Mouse (Mus musculus) midbrain, postnatal 0 days (tissue): Measurements from ENCODE around the gene Timm13. TPM values are rescaled to one million over a fixed set of nuclear protein-coding genes. Genes with fewer than 3 reads are reported as not detected.

Source experiments
- ATAC-seq: fragments of 200-750 bp; cut with Nextera tagmentation; 2 replicates; pipeline ENCODE4 v1.8.0; 2017; ENCODE audit warnings: moderate number of reproducible peaks, mild to moderate bottlenecking, moderate TSS enrichment, moderate library complexity; ENCODE audit not compliant: low FRiP score
- DNase-seq: peaks from one replicate; pipeline ENCODE4 v3.0.0-alpha.2; 2015; ENCODE audit warnings: low spot score
- H3K27ac ChIP-seq: fragments of 300-500 bp; sonication (generic); 2 replicates; pipeline ENCODE4 v1.5.1; 2014; ENCODE audit warnings: low read depth, mild to moderate bottlenecking, low read length, mixed read lengths
- H3K27me3 ChIP-seq: fragments of 300-500 bp; sonication (generic); 2 replicates; pipeline ENCODE4 v1.6.1; 2014; ENCODE audit warnings: low read length, control low read depth, mixed read lengths; ENCODE audit not compliant: insufficient read depth
- H3K36me3 ChIP-seq: fragments of 300-500 bp; sonication (generic); 2 replicates; pipeline ENCODE4 v1.6.1; 2014; ENCODE audit warnings: low read length, control low read depth, mixed read lengths; ENCODE audit not compliant: insufficient read depth
- H3K4me1 ChIP-seq: fragments of 300-500 bp; sonication (generic); 2 replicates; pipeline ENCODE4 v1.6.1; 2014; ENCODE audit warnings: mild to moderate bottlenecking, control low read depth, antibody characterized with exemption, low read length, mixed read lengths; ENCODE audit not compliant: insufficient read depth
- H3K4me2 ChIP-seq: fragments of 300-500 bp; sonication (generic); 2 replicates; pipeline ENCODE4 v1.6.1; 2014; ENCODE audit warnings: low read depth, mild to moderate bottlenecking, low read length, mixed read lengths; ENCODE audit not compliant: poor library complexity, severe bottlenecking
- H3K4me3 ChIP-seq: fragments of 300-500 bp; sonication (generic); 2 replicates; pipeline ENCODE4 v1.5.1; 2014; ENCODE audit warnings: low read depth, mild to moderate bottlenecking, low read length, moderate library complexity
- H3K9ac ChIP-seq: fragments of 300-500 bp; sonication (generic); replicated peaks from 2 replicates; pipeline ENCODE4 v1.6.1; 2014; ENCODE audit warnings: mild to moderate bottlenecking, low read length, moderate library complexity, mixed read lengths; ENCODE audit not compliant: poor library complexity, severe bottlenecking
- H3K9me3 ChIP-seq: fragments of 300-500 bp; sonication (generic); 2 replicates; pipeline ENCODE4 v1.6.1; 2016; ENCODE audit warnings: low read length, control low read depth
- CTCF ChIP-seq: IDR thresholded peaks from 2 replicates; pipeline ENCODE4 v1.5.1; 2016; ENCODE audit warnings: antibody characterized with exemption, mild to moderate bottlenecking
- whole genome bisulfite sequencing: fragments of 180-500 bp; shearing (Covaris S2); extraction: QIAGEN DNeasy Blood & Tissue Kit; methylation state at CpG from one replicate; pipeline ENCODE4 v1.1.7; 2014; 5-methylcytosine and 5-hydroxymethylcytosine counted together
- polyA plus RNA-seq: library from polyadenylated mRNA; unstranded; fragments of >200 nt; fragmentation: Nextera tagmentation; extraction: Ambion mirVana; gene quantifications from 2 replicates; pipeline ENCODE4 v1.2.1, GENCODE M21; 2015
- total RNA-seq: library from RNA; depleted of rRNA; stranded (reverse); fragments of >200 nt; gene quantifications from 2 replicates; pipeline ENCODE4 v1.2.3, GENCODE M21; 2014

Gene Timm13
- total and polyA plus RNA-seq, 2 experiments from 2014 or later, result 267 to 362 TPM

GRCm38 (mm10) chr10:80914253-80914656 is 13.5 kb upstream of the Timm13 start:
- DNase-seq, result no peak
- H3K36me3 ChIP-seq, result peaks cover 25% of the 10 kb centered on the region
- H3K9me3 ChIP-seq, result no peaks in the 10 kb centered on the region
- WGBS, result 98% methylated on average over 5 of the region's 5 CpGs
- TF ChIP-seq CTCF, result no peak
- H3K27me3 ChIP-seq, result no peaks in the 10 kb centered on the region
- H3K27ac ChIP-seq, result no peak overlapping the region
- H3K4me2 ChIP-seq, result no peak overlapping the region
- H3K9ac ChIP-seq, result no peak overlapping the region; the same call in 1 of the 2 replicates
- no peak overlapping the region for H3K4me3 ChIP-seq
- ATAC-seq, result no peak
- no peaks in the 10 kb centered on the region; the same call in 1 of the 2 replicates for H3K4me1 ChIP-seq

GRCm38 (mm10) chr10:80913364-80914011 is 12.7 kb upstream of the Timm13 start:
- no peak for TF ChIP-seq CTCF
- WGBS, result 91% methylated on average over 7 of the region's 8 CpGs
- no peak overlapping the region; the same call in 1 of the 2 replicates for H3K9ac ChIP-seq
- no peak overlapping the region for H3K4me3 ChIP-seq
- no peaks in the 10 kb centered on the region; the same call in 1 of the 2 replicates for H3K4me1 ChIP-seq
- DNase-seq (no peak), ATAC-seq (no peak)
- peaks cover 33% of the 10 kb centered on the region for H3K36me3 ChIP-seq
- H3K27me3 ChIP-seq, result no peaks in the 10 kb centered on the region
- H3K9me3 ChIP-seq, result no peaks in the 10 kb centered on the region
- no peak overlapping the region for H3K27ac ChIP-seq
- H3K4me2 ChIP-seq, result no peak overlapping the region

- H3K36me3 ChIP-seq, result peaks cover 47% of the 10 kb centered on the region
Observed at GRCm38 (mm10) chr10:80911891-80912290, 11.1 kb upstream of the Timm13 start.

GRCm38 (mm10) chr10:80911354-80911753 is 10.6 kb upstream of the Timm13 start:
- WGBS, result 96% methylated on average over 4 of the region's 4 CpGs
- Histone ChIP-seq H3K36me3 (peaks cover 49% of the 10 kb centered on the region), H3K4me3 (no peak overlapping the region)

More at GRCm38 (mm10) chr10:80911891-80912290, 11.1 kb upstream of the Timm13 start:
- no peak for ATAC-seq
- H3K4me3 ChIP-seq, result no peak overlapping the region
- H3K27ac ChIP-seq, result no peak overlapping the region
- no peak overlapping the region for H3K9ac ChIP-seq
- no peak for DNase-seq
- no peaks in the 10 kb centered on the region for H3K4me1 ChIP-seq
- no peak overlapping the region for H3K4me2 ChIP-seq
- no peak for TF ChIP-seq CTCF
- H3K9me3 ChIP-seq, result no peaks in the 10 kb centered on the region
- no peaks in the 10 kb centered on the region for H3K27me3 ChIP-seq

GRCm38 (mm10) chr10:80909375-80910162 is 8.8 kb upstream of the Timm13 start:
- WGBS, result 94% methylated on average over 22 of the region's 22 CpGs
- no peak overlapping the region for H3K4me3 ChIP-seq
- no peaks in the 10 kb centered on the region for H3K27me3 ChIP-seq
- no peak overlapping the region for H3K4me2 ChIP-seq
- DNase-seq (no peak), ATAC-seq (no peak)
- no peak overlapping the region for H3K27ac ChIP-seq
- H3K36me3 ChIP-seq, result peaks cover 63% of the 10 kb centered on the region
- H3K9ac ChIP-seq, result no peak overlapping the region
- H3K4me1 ChIP-seq, result no peaks in the 10 kb centered on the region
- H3K9me3 ChIP-seq, result no peaks in the 10 kb centered on the region
- TF ChIP-seq CTCF, result no peak

More at GRCm38 (mm10) chr10:80911354-80911753, 10.6 kb upstream of the Timm13 start:
- TF ChIP-seq CTCF, result no peak
- Histone ChIP-seq H3K4me1 (no peaks in the 10 kb centered on the region), H3K27me3 (no peaks in the 10 kb centered on the region), H3K27ac (no peak overlapping the region), H3K4me2 (no peak overlapping the region), H3K9me3 (no peaks in the 10 kb centered on the region), H3K9ac (no peak overlapping the region)
- ATAC-seq (no peak), DNase-seq (no peak)

- no peak for DNase-seq
- Histone ChIP-seq H3K27ac (no peak overlapping the region), H3K36me3 (peaks cover 68% of the 10 kb centered on the region), H3K4me1 (no peaks in the 10 kb centered on the region; the same call in 1 of the 2 replicates), H3K27me3 (no peaks in the 10 kb centered on the region), H3K9me3 (no peaks in the 10 kb centered on the region), H3K4me2 (no peak overlapping the region), H3K9ac (no peak overlapping the region), H3K4me3 (no peak overlapping the region)
- TF ChIP-seq CTCF, result no peak
- ATAC-seq, result no peak
- WGBS, result 97% methylated on average over 11 of the region's 11 CpGs
Observed at GRCm38 (mm10) chr10:80904709-80905108, 3.9 kb upstream of the Timm13 start.
